Mouse (Mus musculus) skeletal muscle tissue, postnatal 0 days (tissue): ENCODE results near the gene Adamts7. TPM values are rescaled to one million over a fixed set of nuclear protein-coding genes. Genes with fewer than 3 reads are reported as not detected.

Experiments
- polyA plus RNA-seq: library from polyadenylated mRNA; unstranded; fragments of >200 nt; fragmentation: Nextera tagmentation; extraction: Ambion mirVana; gene quantifications from 2 replicates; pipeline ENCODE4 v1.2.1, GENCODE M21; 2015

Adamts7 gene
- 5.0 and 6.6 TPM in 2 replicates for polyA plus RNA-seq

GRCm38 (mm10) chr9:90162926-90163748 is at the start of gene Adamts7:
Gene Adamts7 (plus strand): TSS chr9:90163069.

GRCm38 (mm10) chr9:90114567-90115307 is 48.1 kb upstream of the Adamts7 start, which contains the start of gene Morf4l1:
Gene Morf4l1 (minus strand): TSS chr9:90114774.

Other genes with a start within 250 kb of the Adamts7 start
- gene Ctsh, start 108.9 kb upstream of the Adamts7 start, polyA plus RNA-seq = 38.5 and 55.1 TPM in 2 replicates
- 207 and 227 TPM in 2 replicates for gene Morf4l1, start 48.3 kb upstream of the Adamts7 start, polyA plus RNA-seq
- gene Tbc1d2b, start 107.7 kb downstream of the Adamts7 start, polyA plus RNA-seq = 4.7 and 5.3 TPM in 2 replicates